Mouse (Mus musculus): ENCODE data around the gene Asb10.
"Not testable (repeated sequence)": the region's sequence is repeated elsewhere in the genome, so short reads cannot be mapped to it uniquely, and the experiment has no call there.

Gene Asb10

DNA sequence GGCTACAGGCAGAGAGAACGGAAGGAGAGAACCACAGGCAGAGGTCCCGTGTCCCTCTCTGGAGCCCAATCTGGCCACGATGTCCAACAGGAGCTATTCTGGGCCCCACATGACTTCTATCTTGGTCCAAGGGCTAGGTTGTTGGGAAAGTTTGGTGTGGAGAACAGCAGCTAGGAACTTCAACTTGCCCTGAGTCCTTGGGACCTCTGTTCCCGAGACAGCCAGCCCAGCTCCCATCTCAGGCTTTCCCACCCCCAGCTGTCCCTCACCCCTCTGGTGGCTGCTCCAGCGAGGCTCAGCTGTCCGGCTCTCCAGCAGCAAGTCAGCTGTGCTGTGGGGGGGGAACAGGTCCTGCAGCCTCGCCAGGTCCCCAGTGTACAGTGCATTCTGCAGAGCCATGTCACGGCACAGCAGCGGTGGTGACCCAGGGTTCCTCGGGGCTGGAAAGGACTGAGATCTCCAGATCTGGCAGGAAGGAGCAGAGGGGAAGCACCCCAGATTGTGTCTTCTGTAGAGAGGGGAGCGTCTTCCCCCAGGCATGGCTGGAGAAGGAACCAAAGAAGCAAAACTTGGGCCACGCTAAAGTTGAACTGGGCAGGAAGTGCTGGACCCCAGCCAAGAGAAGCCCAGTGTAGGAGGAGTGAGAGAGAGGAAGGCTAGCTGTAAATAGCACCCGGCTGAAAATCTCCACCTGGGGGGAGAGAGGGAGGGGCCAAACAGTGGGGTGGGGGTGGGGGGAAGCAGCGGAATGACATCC, at the start of gene Asb10:
Gene Asb10, minus strand, starts transcription at position 592 of the 757 bp plus-strand sequence.
- DNase-seq (ENCODE audit: low spot score): no peak

DNA sequence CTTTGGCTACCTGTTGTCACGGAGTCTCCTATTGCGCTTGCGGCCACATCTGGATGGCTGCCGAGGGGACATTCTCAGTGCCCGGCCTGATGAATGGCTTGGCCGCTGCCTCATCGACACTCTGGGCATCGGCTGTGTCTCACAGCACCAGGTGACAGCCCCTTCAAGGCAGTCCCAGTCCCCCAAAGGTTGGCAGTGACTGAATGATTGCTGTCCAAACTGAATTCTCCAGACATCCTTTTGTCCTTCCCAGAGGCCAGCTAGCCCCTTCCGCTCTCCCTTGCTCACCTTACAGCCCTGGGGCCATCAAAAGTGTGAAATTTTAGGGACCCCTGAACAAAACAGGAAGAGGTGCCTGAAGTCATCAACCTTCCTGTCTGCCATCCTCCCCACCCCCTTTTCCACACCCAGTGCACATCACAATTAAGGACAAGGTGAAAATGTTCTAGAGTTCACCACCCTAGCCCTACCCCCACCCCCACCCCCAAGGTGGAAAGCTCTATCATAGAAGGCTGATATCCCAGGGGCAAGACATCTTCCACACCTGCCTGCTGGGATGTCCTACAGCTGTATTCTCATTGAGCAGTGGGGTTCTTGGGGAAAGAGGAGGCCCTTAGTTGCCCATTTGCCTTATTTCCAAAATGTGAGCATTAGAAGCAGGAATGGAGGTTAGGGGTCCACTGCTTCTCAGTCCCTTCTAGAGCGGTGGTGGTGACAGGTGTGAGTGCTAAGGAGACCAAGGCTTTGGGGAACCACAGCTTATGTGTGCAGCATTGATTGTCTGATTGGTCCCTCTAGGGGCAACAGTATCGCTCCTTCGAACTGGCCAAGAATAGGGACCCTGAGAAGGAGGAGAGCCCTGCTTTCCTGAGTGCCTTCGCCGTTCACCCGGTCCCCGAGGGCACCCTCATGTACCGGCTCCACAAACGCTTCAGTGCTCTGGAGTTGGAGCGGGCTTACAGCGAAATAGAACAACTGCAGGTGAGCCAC, 49.0 kb upstream of the Asb10 start:
- DNase-seq (ENCODE audit: low spot score): no peak

DNA sequence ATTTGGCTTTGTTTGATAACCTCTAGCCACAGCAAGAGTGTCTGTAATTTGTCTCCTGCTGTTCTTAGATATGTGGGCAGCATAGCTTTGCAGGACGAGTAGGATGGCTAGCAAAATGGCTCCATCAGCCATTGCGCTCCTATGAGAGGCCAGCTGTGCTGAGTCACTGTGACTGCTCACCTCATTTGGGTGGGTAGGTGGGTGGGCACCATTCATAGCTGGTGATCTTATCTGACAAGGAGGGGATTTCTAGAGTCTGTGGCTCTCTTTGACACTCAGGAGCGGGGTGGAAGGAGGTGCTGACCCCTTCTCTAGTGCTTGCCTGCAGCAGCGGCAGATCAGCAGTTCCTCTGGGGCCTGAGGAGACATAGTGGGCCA, 46.4 kb upstream of the Asb10 start:
- DNase-seq (ENCODE audit: low spot score): no peak

DNA sequence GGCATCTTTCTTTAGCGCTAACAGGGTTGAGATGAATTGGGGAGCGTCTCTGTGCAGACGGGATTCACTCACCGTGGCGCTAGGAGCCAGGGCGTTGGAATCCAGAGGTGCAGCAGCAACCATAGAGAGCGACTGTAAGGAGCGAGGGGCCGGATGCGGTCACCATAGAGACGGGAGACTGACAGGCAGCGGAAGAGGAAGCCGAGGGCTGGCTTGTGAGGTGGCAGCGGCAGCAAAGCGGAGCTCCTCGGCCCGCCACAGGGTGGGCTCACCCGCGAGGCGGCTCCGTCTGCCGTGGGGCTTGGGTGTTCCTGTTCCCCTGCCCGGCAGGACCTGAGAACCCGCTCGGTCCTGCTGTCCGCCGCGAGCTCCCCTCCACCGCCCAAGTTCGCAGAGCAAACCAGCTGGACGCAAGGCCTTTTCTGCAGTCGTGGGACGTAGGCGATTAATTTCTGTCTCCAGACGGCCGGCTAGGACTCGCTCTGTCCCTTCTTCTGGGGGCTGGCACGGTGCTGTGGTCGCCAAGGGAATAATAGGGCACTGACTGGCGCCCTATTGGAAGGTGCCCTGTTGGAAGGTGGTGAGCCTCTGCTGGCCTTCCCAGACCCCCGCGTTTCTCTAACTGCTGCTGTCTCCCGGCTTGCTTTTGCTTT, 45.9 kb upstream of the Asb10 start, which contains the start of gene Chpf2:
Gene Chpf2, plus strand, starts transcription at position 195 of the 653 bp plus-strand sequence.
- peak; percentile 86 for DNase-seq (ENCODE audit: low spot score)

DNA sequence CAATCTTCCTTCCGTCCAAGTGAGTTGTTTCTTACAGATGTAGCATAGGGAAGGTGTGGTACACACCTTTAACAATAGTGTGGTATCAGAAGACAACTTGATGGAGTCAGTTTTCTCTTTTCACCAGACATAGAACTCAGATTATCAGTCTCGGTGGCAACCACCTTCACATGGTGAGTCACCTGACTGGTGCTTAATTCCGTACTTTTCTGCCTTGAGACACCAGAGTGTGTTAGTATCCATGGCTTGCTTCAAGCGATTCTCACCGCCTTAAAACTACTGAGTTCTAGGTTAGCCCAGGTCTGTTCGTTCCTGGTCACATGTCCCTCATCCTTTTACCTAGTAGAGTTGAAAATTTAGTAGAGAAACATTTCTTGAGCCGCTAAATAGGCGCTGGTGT, 45.3 kb upstream of the Asb10 start:
- no peak for DNase-seq (ENCODE audit: low spot score)

DNA sequence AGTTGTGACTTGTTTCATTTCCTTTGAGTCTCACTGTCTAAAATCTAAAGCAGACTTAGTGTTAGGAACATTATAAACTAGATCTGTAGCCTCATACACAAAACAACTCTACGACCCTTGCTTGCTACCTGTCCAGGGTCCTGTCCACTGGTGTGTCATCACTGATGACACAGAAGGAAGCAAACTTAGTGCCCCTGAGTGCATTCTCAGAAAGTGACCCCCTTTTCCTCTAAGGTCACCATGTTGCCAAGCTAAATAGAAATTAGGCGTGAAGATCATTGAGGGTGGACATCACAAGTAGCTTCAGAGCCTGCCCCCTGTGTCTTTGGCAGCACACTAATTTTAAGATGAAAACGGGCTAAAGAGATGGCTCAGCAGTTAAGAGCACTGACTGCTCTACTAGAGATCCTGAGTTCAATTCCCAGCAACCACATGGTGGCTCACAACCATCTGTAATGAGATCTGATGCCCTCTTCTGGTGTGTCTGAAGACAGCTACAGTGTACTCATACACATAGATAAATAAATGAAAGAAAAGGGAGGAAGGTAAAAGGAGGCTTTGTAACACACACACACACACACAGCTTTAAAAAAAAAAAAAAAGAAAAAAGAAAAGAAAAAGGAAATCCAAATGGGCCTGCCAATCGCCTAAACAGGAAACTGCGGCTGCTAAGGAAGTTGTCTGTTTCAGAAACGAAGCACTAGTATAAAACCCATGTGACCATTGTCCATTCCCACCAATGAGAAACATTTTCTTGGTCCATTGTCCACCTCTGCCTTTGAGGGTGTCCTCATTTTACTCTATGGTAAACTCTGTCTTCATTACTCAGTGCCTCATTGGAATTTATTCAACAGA, 37.6 kb upstream of the Asb10 start:
- no peak for DNase-seq (ENCODE audit: low spot score)

DNA sequence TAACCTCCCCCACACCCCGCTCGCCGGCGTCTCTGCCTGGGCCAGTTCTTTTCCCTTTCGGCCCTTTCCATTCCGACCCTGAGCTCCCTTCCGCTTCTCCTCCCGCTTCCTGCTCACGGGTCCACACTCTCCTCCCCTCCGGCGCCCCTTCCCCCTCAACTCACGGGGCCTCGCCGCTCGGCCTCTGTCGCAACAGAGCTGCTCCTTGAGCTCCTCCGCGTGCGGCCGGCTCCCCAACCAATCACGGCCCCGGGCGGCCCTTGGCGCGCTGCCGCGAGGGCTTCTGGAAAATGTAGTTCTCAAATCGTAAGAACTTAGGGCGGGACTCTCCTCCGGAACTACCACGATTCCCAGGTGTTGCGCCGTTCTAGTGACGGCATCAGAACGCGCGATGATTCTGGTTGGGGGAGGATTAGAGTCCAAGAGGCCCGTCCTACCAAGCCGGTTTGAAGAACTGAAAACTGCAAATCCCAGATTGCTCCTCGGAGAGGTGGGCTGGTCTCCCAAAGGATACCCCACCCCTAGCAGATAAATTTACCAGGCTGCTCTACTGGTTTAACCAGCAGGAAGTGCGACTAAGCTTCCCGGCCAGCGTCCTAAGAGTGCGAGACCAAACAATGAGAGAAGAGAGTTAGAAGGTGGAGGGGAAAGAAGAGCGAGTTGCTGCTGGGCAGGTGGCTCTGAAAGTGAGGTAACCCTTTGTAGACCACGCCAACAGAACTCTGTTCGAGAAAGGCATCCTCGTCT, 36.6 kb upstream of the Asb10 start, which contains the start of gene Abcf2:
Gene Abcf2, minus strand, starts transcription at position 285 of the 747 bp plus-strand sequence.
- DNase-seq (ENCODE audit: low spot score): peak; percentile 99

DNA sequence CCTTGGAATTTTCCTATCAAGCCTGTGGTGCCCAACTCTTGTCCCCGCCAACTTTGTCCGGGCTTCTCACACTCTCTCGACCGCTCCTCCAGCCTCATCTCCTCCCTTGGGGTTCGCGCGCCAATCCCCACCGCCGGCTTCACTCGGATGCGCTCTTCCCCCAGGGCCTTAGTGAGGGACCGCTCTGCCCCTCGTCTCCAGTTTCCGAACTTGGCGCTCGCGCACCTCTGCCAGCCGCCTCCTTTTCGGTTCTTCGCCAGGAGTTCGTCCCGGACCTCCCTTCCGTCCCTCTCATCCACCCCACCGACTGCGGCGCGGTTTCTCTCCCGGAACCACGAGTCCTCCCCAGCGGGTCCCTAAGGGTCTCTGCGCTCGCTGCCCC, 36.0 kb upstream of the Asb10 start:
- DNase-seq (ENCODE audit: low spot score): no peak

DNA sequence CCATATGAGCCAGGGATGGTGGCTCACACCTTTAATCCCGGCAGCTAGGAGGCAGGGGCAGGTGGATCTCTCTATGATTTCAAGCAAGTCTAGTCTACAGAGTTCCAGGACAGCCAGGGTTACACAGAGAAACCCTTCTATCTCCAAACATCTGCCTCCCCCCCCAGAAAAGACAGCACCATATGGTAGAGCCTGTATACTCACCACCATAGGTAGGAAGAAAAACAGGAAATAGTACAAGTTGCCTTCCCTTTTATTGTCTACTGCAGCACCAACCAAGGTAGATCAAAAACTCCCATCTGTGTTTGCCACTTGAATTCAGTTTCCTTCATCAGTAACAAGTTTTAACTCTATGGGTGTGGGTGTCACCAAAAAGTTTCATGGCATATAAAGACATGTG, 35.2 kb upstream of the Asb10 start:
- DNase-seq (ENCODE audit: low spot score): no peak

DNA sequence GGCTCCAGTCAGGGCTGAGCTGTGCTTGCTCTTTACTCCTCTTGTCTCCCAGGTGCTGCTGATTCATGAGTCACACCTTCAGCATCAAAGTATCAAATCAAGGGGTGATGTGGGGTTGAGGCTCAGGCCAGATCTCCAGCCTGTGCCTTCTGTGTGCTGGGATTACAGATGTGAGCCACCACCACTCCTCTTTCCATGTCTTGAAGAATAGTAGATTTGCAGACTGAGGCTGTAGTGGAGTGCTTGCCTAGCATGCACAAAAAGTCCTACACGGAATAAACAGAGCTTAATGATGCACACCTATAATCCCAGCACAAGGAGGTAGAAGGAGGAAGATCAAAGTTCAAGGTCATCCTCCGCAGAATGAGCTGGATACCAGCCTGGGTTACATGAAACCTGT, 15.9 kb upstream of the Asb10 start, which contains the start of gene 4931409K22Rik:
Gene 4931409K22Rik, minus strand, starts transcription at position 101 of the 400 bp plus-strand sequence.
- DNase-seq (ENCODE audit: low spot score): no peak

DNA sequence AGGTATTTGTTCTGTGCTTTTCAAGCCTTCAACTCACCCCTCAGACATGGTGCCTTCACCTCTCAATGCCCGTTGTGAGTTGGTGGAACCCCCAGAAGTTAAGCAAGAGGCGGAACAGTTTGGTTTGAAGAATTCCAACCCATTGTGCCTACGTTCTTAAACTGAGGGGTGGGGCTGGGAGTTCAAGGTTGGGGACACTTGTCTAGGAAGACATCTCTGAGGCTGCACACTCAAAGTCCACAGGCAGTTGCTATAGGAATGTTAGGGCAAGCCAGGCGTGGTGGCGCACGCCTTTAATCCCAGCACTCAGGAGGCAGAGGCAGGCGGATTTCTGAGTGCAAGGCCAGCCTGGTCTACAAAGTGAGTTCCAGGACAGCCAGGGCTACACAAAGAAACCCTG, 14.6 kb upstream of the Asb10 start:
- DNase-seq (ENCODE audit: low spot score): not testable (repeated sequence)

DNA sequence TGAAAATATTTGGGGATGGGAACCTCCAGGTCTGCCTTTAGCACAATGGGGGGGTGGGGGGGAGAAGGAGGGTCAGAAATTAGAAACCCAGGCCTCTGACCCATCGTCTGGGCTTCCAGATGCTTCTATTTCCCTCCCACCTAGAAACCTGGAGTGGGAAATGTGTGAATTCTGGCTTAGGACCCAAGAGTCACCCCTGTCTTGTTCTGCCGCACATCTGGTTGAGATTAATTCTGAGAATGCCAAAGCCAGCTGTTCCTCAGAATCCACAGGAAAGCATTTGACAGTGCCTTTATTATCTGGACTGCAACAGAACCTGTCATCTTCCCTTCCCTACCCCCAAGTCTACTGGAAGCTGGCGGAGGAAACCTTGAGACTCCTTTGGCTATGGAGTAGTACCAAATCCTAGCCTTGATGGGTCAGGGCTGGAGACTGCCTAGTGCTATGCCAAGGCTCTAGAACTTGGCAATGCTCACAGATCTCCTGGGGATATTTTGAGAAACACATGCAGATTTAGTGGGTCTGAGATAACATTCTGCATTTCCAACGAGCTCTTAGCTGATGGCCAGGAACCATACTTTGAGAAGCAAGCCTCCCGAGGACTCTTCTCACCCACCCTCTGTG, 13.0 kb upstream of the Asb10 start:
- no peak for DNase-seq (ENCODE audit: low spot score)

DNA sequence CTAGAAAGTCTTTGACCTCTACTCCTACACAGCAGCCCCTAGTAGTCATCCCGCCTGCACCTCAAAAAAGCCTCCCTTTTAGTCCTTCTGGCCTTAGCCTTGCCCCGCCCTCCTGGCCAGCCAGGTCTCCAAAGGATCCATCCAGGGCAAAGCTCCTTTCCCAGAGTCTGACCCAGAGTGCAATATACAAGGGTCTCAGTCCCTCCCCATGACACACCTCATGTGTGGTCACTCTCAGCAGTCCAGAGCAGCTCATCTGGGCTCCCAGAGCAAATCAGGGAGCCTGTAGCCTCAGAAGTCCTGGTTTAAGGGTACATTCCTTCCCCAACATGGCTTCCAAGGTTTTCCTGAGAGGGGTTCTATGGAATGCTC, 10.5 kb upstream of the Asb10 start:
- no peak for DNase-seq (ENCODE audit: low spot score)

DNA sequence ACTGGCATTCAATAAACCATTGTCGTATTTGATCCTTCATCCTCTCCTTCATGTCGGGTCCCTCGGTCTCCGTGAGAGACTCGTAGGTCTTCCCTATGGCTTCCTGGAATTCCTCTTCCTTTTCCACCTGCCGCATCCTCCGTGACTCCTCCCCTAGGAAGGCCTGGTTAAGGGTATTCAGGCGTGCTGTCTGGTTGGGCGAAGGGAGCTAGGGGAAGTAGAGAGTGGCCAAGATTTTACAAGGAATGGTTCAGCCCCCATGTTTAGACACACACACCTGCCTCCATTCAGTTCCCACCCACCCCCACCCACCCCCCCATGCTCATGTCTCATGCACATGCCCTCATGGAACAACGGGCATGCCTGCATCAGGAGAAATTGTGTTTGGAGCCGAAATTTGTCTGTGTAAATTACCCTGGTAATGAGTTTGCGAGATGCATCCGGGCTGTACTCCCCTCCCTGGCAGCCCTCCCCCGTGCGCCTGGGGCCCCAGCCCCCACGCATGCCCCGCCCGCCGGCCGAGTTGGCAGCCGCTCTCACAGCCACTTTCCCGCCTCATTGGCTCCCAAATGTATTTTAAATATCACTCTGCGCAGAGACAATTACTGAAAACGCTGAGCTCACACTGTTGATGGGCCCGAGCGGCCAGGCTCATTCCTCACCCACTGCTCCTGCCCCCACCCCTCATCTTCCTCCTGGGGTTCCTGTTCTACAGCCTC, 10.0 kb upstream of the Asb10 start:
- no peak for DNase-seq (ENCODE audit: low spot score)

DNA sequence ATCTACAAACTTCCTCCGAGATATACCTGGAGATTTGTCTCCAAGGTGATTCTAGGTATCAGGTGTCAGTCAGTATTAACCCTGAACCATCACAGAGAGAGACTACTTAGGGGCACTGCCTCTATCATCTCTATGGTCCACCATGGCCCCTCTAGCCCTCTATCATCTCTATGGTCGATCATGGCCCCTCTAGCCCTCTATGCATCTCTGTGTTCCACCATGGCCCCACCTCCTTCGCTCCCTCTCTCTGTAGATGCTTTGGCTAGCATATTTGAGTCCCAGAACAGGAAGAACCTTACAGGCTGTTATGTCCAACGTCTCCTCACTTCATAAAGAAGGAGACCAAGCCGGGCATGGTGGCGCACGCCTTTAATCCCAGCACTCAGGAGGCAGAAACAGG, 1.9 kb upstream of the Asb10 start:
- DNase-seq (ENCODE audit: low spot score): no peak

DNA sequence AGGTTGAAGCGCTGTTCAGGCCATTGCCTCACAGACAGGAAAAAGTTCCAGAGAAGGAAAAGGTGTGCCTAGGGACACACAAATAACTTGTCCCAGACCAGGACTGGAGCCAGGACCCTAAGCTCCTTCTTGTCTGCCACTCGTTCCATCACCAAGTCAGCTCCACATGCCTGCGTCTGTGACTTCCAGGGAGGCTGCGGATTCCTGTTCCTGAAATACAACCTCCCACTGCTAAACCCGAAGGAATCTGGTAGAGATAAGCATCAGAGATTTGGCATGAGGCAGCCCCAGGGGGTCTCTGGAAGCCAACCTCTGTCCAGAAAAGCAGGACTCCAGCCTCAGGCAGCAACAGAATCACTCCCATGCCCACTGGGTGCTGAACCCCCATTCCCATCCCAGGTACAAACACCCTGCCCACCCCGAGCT, 379 bp upstream of the Asb10 start:
- no peak for DNase-seq (ENCODE audit: low spot score)

DNA sequence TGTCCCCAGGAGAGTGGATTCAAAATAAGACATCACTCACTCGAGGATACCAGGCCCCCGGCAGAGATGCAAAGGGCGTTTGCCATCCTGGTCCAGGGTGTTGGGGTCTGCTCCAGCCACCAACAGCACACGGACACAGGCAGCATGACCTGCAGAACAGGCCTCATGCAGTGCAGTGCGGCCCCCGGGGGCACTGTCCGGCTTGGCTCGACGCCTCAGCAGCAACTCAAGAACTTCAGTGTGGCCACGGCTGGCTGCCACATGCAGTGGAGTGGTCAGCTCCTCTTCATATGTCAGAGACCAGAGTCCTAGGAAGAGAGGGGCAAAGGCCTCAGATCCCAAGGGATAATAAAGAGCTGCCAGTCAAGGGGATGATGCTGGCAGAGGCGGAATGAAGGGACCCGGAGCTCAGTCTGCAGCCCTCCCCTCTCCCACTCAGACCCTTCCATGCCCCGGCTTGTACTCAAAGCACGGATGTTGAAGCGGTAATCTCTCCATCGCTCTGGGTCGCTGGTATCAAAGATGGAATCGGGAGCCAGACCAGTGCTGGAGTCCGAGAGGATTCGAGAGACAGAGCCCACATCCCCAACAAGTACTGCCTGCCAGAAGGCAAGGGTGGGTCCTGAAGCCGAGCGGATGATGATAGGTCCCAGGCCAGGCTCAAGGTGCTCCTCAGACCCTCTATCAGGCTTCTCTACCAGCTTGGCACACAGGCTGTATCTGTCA, 1.0 kb downstream of the Asb10 start:
- DNase-seq (ENCODE audit: low spot score): no peak

DNA sequence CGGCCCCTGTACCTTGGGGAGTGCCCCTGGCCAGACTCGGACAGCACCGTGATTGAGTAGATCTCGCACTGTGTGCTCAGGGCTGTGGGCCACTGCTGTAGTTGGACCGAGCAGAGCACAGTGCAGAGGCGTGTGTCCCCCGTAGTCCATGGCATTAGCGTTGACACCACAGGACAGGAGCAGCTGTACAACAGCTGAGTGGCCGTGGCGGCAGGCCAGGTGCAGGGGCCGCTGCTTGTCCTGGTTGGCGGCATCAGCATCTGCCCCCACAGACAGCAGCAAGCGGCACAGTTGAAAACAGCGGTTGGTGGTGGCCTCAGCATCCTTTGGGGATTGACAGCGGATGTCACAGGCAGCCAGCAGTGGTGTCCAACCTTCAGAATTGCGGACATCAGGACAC, 3.2 kb downstream of the Asb10 start:
- DNase-seq (ENCODE audit: low spot score): no peak

DNA sequence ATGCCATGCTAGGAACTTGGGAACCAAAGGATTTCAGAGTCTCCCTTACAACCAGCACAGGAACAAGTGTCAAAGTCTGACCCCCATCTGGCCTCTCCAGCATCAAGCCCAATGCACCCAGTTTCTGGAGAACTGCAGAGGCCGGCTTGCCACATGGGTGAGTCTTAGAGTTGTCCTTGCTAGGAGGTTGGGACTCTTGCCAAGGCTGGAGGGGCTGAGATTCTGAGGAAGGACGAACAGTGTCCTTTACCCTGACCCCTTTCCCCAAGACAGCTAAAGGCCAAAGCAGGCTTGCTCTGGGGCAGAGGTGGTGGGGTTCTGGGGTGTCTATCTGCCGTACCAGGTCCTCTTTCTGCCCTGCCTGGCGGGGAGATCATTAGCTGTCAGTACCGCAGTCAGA, 4.3 kb downstream of the Asb10 start:
- no peak for DNase-seq (ENCODE audit: low spot score)
